8 mouse cellular contexts compared by ENCODE assay signal in the genomic region with DNA sequence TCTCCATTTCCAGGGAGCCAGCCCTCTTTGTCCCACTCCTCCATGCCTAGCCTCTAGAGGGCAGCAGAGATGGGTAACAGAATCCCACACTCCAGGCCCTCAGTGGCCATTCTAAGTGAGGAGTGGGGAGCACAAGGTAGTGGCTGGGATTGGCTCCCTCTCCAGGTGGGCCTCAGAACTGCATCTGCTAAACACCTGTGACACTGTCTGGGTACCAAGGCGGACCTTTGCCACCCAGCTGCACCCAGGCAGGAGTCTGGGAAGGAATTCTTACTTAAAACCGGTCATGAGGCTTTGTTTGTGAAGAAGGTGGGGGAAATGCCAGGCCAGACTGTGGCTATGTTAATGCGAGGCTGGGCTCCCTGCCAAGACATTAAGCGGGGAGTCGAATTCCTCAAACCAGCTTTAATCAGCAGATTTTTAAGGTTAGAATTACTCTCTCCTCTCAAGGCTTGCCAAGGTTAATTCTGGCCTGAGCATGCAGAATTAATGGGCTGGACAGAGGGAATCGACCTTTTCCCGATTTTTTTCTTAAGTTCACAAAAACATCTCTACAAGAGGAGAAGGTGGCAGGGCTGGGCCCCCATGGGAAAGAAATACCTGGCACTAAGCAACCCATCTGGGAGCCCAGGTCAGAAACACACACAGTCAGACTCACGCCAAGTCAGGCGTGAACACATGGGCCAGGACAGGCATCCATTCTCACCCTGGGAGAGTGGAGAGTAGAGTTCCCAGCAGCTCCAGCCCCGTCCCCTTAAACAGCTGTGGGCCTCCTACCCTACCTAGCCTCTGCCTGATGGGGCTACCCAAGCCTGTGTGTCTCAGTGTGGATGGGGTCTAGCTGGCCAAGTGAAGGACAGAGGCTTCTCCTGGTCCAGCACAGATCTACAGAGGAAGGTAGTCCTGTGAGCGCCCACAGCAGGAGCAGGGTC.
DNase-seq lines count a peak whose midpoint lies in the region; ATAC-seq and TF ChIP-seq lines count a peak whose summit lies in the region.

No protein-coding gene starts in this region.

- peak; percentile 81 for TF ChIP-seq CTCF in layer of hippocampus, adult 2 months (conservative IDR thresholded peaks at IDR 0.05)
- peak; percentile 81 for TF ChIP-seq CTCF in brain, embryonic 14.5 days (IDR thresholded peaks at IDR 0.05; ENCODE audit: borderline replicate concordance, extremely low read depth, insufficient read depth, insufficient read length)
- TF ChIP-seq CTCF in forebrain, postnatal 0 days (IDR thresholded peaks at IDR 0.05; ENCODE audit: low read depth): peak; percentile 74
- TF ChIP-seq CTCF in lung, adult 2 months (IDR thresholded peaks at IDR 0.05; ENCODE audit: insufficient read depth, low read length): peak; percentile 54; the same call in 1 of the 2 replicates

- 23% methylated on average over 11 of the region's 11 CpGs for WGBS in forebrain, postnatal 0 days
- 44% methylated on average over 11 of the region's 11 CpGs for WGBS in lung, adult 2 months

- H3K4me3 ChIP-seq in layer of hippocampus, adult 2 months: no peak overlapping the region
- no peak overlapping the region for H3K4me3 ChIP-seq in forebrain, postnatal 0 days (ENCODE audit: low read depth, low read length)
- no peak overlapping the region for H3K4me3 ChIP-seq in lung, adult 2 months (replicated peaks; ENCODE audit: extremely low read depth, low read depth, low read length)

- peaks cover 12% of the 10 kb centered on the region for H3K27me3 ChIP-seq in forebrain, postnatal 0 days (ENCODE audit: insufficient read depth, low read length)

- TF ChIP-seq POLR2A in brain, embryonic 14.5 days (IDR thresholded peaks at IDR 0.05; ENCODE audit: borderline replicate concordance, extremely low read depth, insufficient read depth, insufficient read length, poor library complexity, severe bottlenecking): no peak
- no peak for TF ChIP-seq POLR2A in lung, adult 2 months (IDR thresholded peaks at IDR 0.05; ENCODE audit: borderline replicate concordance, extremely low read depth, low read depth, low read length)

- DNase-seq in layer of hippocampus, adult 2 months (ENCODE audit: low spot score in 2 of 2): peak; percentile 22 to 29
- no peak for DNase-seq in layer of hippocampus, adult 9-11 months
- peak; percentile 92 for DNase-seq in brain, embryonic 14.5 days (ENCODE audit: low read depth)
- DNase-seq in forebrain, postnatal 0 days: peak; percentile 76
- peak; percentile 90 for DNase-seq in kidney, adult 18-20 months
- DNase-seq in lung, adult 2 months: peak; percentile 4
- DNase-seq in ovary, postnatal 10 days (ENCODE audit: low spot score): peak; percentile 25
- DNase-seq in natural killer cell, adult 2 months (ENCODE audit: low spot score in 2 of 2): no peak

- ATAC-seq in forebrain, postnatal 0 days: peak; percentile 61

- no peak overlapping the region for H3K27ac ChIP-seq in layer of hippocampus, adult 2 months
- no peak overlapping the region for H3K27ac ChIP-seq in forebrain, postnatal 0 days (ENCODE audit: low read depth, low read length)

- no peak overlapping the region for H3K4me2 ChIP-seq in forebrain, postnatal 0 days (ENCODE audit: low read depth)

- no peaks in the 10 kb centered on the region for H3K9me3 ChIP-seq in forebrain, postnatal 0 days (ENCODE audit: low read length)

- H3K4me1 ChIP-seq in forebrain, postnatal 0 days (ENCODE audit: insufficient read depth): 0 out of 2 replicates have a peak, but pooled peaks cover 4% of the 10 kb centered on the region
- H3K4me1 ChIP-seq in lung, adult 2 months (ENCODE audit: control insufficient read depth, insufficient read depth, low read length): no peaks in the 10 kb centered on the region

- no peaks in the 10 kb centered on the region for H3K36me3 ChIP-seq in forebrain, postnatal 0 days (ENCODE audit: insufficient read depth)

- no peak overlapping the region for H3K9ac ChIP-seq in forebrain, postnatal 0 days

Comparison
In these comparisons a context has a peak if more than half of its experiments do, and no peak if none do; other contexts are left out.
1. DNase-seq: peak in layer of hippocampus, adult 2 months (2 of 2), brain, embryonic 14.5 days (single experiment), forebrain, postnatal 0 days (single experiment), kidney, adult 18-20 months (single experiment), lung, adult 2 months (single experiment) and ovary, postnatal 10 days (single experiment); none in layer of hippocampus, adult 9-11 months (single experiment) and natural killer cell, adult 2 months (0 of 2).
2. Peak in every context shown above with its lines, with median percentiles within 50 percentile points of each other: CTCF ChIP-seq.